Mouse (Mus musculus): ENCODE data around the gene Itln1. TPM values are rescaled to one million over a fixed set of nuclear protein-coding genes. Genes with fewer than 3 reads are reported as not detected.

Gene Itln1
- not detected for polyA plus RNA-seq (2017; shearing (Covaris generic))

DNA sequence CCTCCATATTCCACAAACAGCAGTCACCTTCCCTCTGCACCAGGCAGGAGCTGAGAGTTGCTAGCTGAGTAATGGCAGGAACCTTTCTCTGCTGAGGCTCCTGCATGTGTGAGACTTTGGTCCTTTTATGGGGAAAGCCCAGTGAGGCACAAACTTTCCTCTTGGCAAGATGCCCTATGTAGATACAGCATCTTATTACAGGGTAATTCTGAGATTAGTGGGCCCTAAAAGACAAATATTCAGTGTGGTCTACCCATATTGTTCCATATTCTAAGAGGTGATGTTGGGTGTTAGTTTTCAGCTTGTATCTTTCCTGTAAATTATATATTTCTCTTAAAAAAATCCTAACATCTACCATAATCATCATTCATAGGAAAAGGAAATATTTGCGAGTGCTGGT lies at the start of gene Itln1:
Gene Itln1, minus strand, starts transcription at position 101 of the 400 bp plus-strand sequence.

DNA sequence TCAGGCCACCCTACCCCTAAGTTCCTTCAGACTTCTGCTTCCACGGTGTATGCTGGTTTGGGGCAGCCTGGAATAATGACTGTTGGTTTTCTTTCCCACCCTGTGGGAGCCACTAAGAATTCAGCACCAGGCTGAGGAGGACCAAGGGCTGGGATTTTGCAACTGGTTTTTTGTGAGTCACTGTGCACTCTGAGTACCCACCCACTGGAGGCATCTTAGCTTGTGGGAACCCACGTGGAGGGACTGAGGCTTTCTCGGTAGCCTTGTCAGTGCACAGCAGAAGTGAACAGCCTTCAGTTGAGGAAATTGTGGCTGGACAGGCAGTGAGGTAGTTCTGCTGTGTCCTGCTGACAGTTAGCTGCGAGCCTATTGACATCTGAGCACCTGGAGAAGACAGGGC lies 23.8 kb upstream of the Itln1 start, which contains the start of gene Cd244a:
Gene Cd244a, plus strand, starts transcription at position 296 of the 400 bp plus-strand sequence.

DNA sequence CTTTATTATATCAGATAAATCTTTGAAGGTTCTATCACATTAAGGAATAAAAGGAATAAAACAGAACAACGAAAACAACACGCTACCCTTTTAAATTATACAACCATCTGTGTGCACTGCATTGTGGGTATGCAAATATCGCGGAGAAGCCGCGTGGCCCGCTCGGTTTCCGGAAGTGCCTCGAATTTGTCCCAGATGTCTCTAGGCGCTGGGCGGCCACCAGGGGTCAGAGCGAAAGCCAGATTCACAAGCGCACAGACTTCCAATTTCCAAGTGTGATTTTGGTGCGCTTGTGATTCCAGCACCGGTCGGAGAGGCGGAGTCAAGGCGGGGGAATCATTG lies 31.9 kb downstream of the Itln1 start, which contains the start of gene Alyref2:
Gene Alyref2, plus strand, starts transcription at position 229 of the 342 bp plus-strand sequence.

Other genes starting within 250 kb of the Itln1 start
- 69.0 TPM for gene Usp21, start 247.3 kb downstream of the Itln1 start, polyA plus RNA-seq (2017; shearing (Covaris generic))
- gene Ufc1, start 240.3 kb downstream of the Itln1 start, polyA plus RNA-seq (2017; shearing (Covaris generic)): 61.0 TPM
- 44.3 TPM for gene Dedd, start 206.1 kb downstream of the Itln1 start, polyA plus RNA-seq (2017; shearing (Covaris generic))
- 57.0 TPM for gene Nit1, start 189.6 kb downstream of the Itln1 start, polyA plus RNA-seq (2017; shearing (Covaris generic))
- 115 TPM for gene Pfdn2, start 189.6 kb downstream of the Itln1 start, polyA plus RNA-seq (2017; shearing (Covaris generic))
- gene Klhdc9, start 174.5 kb downstream of the Itln1 start, polyA plus RNA-seq (2017; shearing (Covaris generic)): not detected
- not detected for gene Nectin4, start 165.2 kb downstream of the Itln1 start, polyA plus RNA-seq (2017; shearing (Covaris generic))
- 270 TPM for gene Arhgap30, start 146.3 kb downstream of the Itln1 start, polyA plus RNA-seq (2017; shearing (Covaris generic))
- 108 TPM for gene Usf1, start 124.0 kb downstream of the Itln1 start, polyA plus RNA-seq (2017; shearing (Covaris generic))
- 3.8 TPM for gene Tstd1, start 116.4 kb downstream of the Itln1 start, polyA plus RNA-seq (2017; shearing (Covaris generic))
- gene F11r, start 97.8 kb downstream of the Itln1 start, polyA plus RNA-seq (2017; shearing (Covaris generic)): 0.52 TPM
- 11.9 TPM for gene Alyref2, start 31.8 kb downstream of the Itln1 start, polyA plus RNA-seq (2017; shearing (Covaris generic))
- gene Cd244a, start 23.9 kb upstream of the Itln1 start, polyA plus RNA-seq (2017; shearing (Covaris generic)): 0.46 TPM
- gene Ly9, start 72.1 kb upstream of the Itln1 start, polyA plus RNA-seq (2017; shearing (Covaris generic)): 167 TPM
- gene Slamf7, start 117.7 kb upstream of the Itln1 start, polyA plus RNA-seq (2017; shearing (Covaris generic)): 16.1 TPM
- 537 TPM for gene Cd48, start 146.7 kb upstream of the Itln1 start, polyA plus RNA-seq (2017; shearing (Covaris generic))
- gene Slamf1, start 231.8 kb upstream of the Itln1 start, polyA plus RNA-seq (2017; shearing (Covaris generic)): 104 TPM

Measured in inflammation-experienced regulatory T-cells, adult 16 weeks (primary cell).